Mouse (Mus musculus) liver, embryonic 14.5 days (tissue): ENCODE data around the gene Taar2. TPM values are rescaled to one million over a fixed set of nuclear protein-coding genes. Genes with fewer than 3 reads are reported as not detected.

Experiments used
- ATAC-seq: fragments of 200-750 bp; cut with Nextera tagmentation; 2 replicates; pipeline ENCODE4 v1.8.0; 2017; ENCODE audit warnings: moderate number of reproducible peaks, mild to moderate bottlenecking, moderate library complexity; ENCODE audit not compliant: insufficient read depth
- DNase-seq, 3 experiments: peaks; one replicate each; pipeline ENCODE4 v3.0.0-alpha.2; 2012 to 2013; ENCODE audit warnings: low read depth in 3 of 3, low spot score in 3 of 3
- H3K27ac ChIP-seq: fragments of 300-500 bp; sonication (generic); 2 replicates; pipeline ENCODE4 v1.5.1; 2014; ENCODE audit warnings: moderate library complexity, mild to moderate bottlenecking, control low read depth, inconsistent platforms
- H3K27me3 ChIP-seq: fragments of 300-500 bp; sonication (generic); 2 replicates; pipeline ENCODE4 v1.6.1; 2014; ENCODE audit warnings: mild to moderate bottlenecking, low read length, moderate library complexity; ENCODE audit not compliant: control insufficient read depth, insufficient read depth
- H3K36me3 ChIP-seq: fragments of 300-500 bp; sonication (generic); replicated peaks from 2 replicates; pipeline ENCODE4 v1.6.1; 2014; ENCODE audit warnings: low read depth; ENCODE audit not compliant: control insufficient read depth, insufficient read depth
- H3K4me1 ChIP-seq, 2 experiments: fragments of 200-500 bp in 1 of 2; fragments of 300-500 bp in 1 of 2; sonication (generic) in 1 of 2; replicated peaks; 2 replicates each; pipeline ENCODE4 v1.6.1; 2012 to 2014; ENCODE audit warnings: antibody characterized with exemption in 1 of 2, inconsistent platforms in 1 of 2, low read length in 1 of 2; ENCODE audit not compliant: control insufficient read depth in 2 of 2, insufficient read depth in 2 of 2
- H3K4me2 ChIP-seq: fragments of 300-500 bp; sonication (generic); 2 replicates; pipeline ENCODE4 v1.6.1; 2014; ENCODE audit warnings: low read depth, mild to moderate bottlenecking, control low read depth, moderate library complexity
- H3K4me3 ChIP-seq, 2 experiments: fragments of 200-500 bp in 1 of 2; fragments of 300-500 bp in 1 of 2; sonication (generic) in 1 of 2; 2 replicates each; pipeline ENCODE4 v1.5.1; 2012 to 2014; ENCODE audit warnings: low read depth in 2 of 2, low read length in 2 of 2, mild to moderate bottlenecking in 2 of 2, control low read depth in 1 of 2, inconsistent platforms in 1 of 2, moderate library complexity in 1 of 2; ENCODE audit not compliant: insufficient read depth in 1 of 2
- H3K9ac ChIP-seq: fragments of 300-500 bp; sonication (generic); replicated peaks from 2 replicates; pipeline ENCODE4 v1.6.1; 2014; ENCODE audit warnings: mild to moderate bottlenecking, control low read depth, moderate library complexity
- H3K9me3 ChIP-seq: fragments of 300-500 bp; sonication (generic); 2 replicates; pipeline ENCODE4 v1.6.1; 2016; ENCODE audit warnings: low read length, mixed read lengths; ENCODE audit not compliant: control insufficient read depth
- CTCF ChIP-seq: IDR thresholded peaks from 2 replicates; pipeline ENCODE4 v1.5.1; 2016; ENCODE audit warnings: antibody characterized with exemption, low read depth, control low read depth
- EP300 ChIP-seq: IDR thresholded peaks from 2 replicates; pipeline ENCODE4 v1.6.1; 2016; ENCODE audit warnings: antibody characterized with exemption, low read depth
- WGBS: fragments of 180-500 bp; shearing (Covaris S2); extraction: QIAGEN DNeasy Blood & Tissue Kit; methylation state at CpG from one replicate; pipeline ENCODE4 v1.1.7; 2014; ENCODE audit not compliant: insufficient replicate concordance; 5-methylcytosine and 5-hydroxymethylcytosine counted together
- polyA plus RNA-seq, 2 experiments: library from polyadenylated mRNA; depleted of rRNA in 1 of 2; stranded (reverse) in 1 of 2; unstranded in 1 of 2; fragments of >200 nt; fragmentation: Nextera tagmentation in 1 of 2; extraction: Ambion mirVana in 1 of 2; gene quantifications; 2 replicates each; pipeline versions ENCODE4 v1.2.1 to v1.2.3; 2012 to 2014

Gene Taar2
- polyA plus RNA-seq (2012; rRNA removed), result not detected in 2 replicates
- polyA plus RNA-seq (2014; fragmentation: Nextera tagmentation; extraction: Ambion mirVana), result not detected in 2 replicates

DNA sequence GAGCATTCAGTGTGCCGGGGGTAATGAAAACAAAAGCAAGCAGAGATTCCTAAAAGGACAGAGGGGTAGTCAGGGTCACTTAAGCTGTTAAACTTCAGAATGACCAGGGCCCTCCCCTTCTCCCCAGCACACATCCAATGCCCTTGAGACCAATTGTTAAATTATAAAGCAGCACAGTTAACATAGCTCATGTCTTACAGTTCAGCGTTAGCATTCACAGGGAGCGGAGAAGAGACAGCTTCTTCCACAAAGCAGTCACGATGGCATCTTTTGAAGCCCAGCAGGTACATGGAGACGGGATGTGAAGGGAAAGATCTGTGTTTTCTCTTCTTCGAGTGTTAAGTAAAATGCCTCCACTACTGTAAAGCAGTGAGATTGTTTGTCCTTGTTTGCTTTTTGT is at the start of gene Taar2:
TSS of gene Taar2 (plus strand) at position 261 of the 400 bp plus-strand sequence.
- Histone ChIP-seq H3K4me1 (no peaks in the 10 kb centered on the region), H3K27me3 (no peaks in the 10 kb centered on the region), H3K4me2 (no peak within 1 kb of the TSS), H3K36me3 (no peaks in the 10 kb centered on the region), H3K9ac (no peak within 1 kb of the TSS), H3K4me3 (no peak within 1 kb of the TSS), H3K27ac (no peak within 1 kb of the TSS), H3K9me3 (no peaks in the 10 kb centered on the region)
- 51% methylated on average over 6 of the region's 6 CpGs for WGBS
- DNase-seq, result no peak
- TF ChIP-seq CTCF, result no peak
- TF ChIP-seq EP300, result no peak
- ATAC-seq, result no peak

DNA sequence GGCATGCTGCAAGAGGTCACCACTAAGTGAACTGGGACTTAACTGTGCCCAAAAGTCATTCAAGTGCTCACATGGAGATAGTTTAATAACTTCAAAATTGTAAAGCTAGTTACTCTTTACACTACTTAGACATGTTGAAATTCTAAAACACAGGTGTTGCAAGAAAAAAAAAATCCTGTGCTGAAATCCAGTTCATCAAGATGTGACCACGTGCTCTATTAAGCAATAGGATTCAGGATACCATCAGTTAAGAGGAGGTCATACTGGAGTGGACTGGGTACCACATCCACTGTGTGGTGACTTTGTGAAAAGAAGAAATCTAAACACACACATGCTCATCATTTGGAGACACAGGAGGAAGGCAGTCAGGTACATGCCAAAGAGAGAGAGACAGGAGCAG is 45.4 kb upstream of the Taar2 start:
- no peaks in the 10 kb centered on the region for H3K27me3 ChIP-seq
- H3K27ac ChIP-seq, result no peak overlapping the region
- H3K4me2 ChIP-seq, result no peak overlapping the region
- H3K36me3 ChIP-seq, result no peaks in the 10 kb centered on the region
- 43% methylated on average over 1 of the region's 1 CpGs for WGBS
- DNase-seq (no peak), ATAC-seq (no peak)
- H3K4me1 ChIP-seq, result peaks cover 0 to 2% of the 10 kb centered on the region in 2 experiments; a peak in 1 of 4 replicates
- H3K9ac ChIP-seq, result no peak overlapping the region
- H3K9me3 ChIP-seq, result no peaks in the 10 kb centered on the region
- no peak overlapping the region for H3K4me3 ChIP-seq
- TF ChIP-seq EP300 (no peak), CTCF (no peak)

DNA sequence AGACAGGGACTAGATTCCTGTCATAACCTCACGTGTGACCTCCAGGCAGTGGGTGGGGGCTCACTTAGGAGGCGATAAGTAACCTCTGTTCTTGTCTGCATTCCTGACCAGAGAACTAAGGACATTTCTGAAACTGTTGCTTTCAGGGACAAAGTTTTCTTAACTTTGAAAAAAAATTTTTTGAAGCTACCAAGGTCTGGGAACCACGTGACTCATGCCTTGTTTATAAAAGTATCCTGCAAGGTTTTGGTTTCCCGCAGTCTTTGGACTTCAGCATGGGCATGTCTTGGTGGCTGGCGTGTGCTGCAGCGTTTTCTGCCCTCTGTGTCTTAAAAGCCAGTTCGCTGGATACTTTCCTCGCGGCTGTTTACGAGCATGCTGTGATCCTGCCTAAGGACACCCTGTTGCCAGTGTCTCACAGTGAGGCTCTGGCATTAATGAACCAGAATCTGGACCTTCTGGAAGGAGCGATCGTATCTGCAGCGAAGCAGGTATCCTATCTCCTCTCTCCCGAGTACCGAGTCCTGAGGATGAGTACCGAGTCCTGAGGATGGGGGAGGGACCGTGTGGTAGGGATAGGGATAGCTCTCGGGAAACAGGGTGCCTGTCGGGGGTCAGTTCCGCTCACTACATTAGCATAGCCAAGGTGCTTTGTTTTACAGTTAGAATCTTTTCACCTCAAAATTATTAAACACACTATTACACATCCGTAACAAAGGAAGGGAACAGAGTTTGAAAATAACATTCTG is 43.6 kb upstream of the Taar2 start, which contains the start of gene Vnn1:
TSS of gene Vnn1 (plus strand) at position 88 of the 749 bp plus-strand sequence.
- ATAC-seq (no peak), DNase-seq (no peak)
- H3K4me1 ChIP-seq, result peaks cover 0 to 2% of the 10 kb centered on the region in 2 experiments; a peak in 1 of 4 replicates
- H3K9ac ChIP-seq, result no peak within 1 kb of the TSS
- WGBS, result 30% methylated on average over 21 of the region's 21 CpGs
- peak within 1 kb of the TSS; percentile 31 for H3K4me2 ChIP-seq
- no peak for TF ChIP-seq EP300
- no peak for TF ChIP-seq CTCF
- peak within 1 kb of the TSS in 1 of 2 experiments; percentile 19; a peak in 2 of 4 replicates for H3K4me3 ChIP-seq
- H3K36me3 ChIP-seq, result no peaks in the 10 kb centered on the region
- no peaks in the 10 kb centered on the region for H3K9me3 ChIP-seq
- H3K27ac ChIP-seq, result no peak within 1 kb of the TSS
- H3K27me3 ChIP-seq, result no peaks in the 10 kb centered on the region

DNA sequence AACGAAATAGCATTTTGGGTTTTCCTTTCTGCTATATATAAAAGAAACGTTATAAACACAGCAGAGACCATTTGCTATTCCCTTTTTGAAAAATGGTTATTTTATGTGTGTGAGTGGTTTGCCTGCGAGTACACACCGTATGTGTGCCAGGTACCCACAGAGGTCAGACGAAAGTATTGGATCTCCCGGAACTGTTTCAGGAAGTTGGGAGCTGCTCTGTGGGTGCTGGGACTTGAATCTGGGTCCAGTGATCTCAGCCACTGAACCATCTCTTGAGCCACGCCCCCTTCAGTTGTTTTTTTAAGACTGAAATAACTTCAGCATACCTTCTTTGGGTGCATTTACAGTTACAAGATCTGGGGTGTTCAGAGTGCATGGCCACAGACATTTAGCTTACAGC is 43.0 kb upstream of the Taar2 start:
- no peak overlapping the region for H3K4me2 ChIP-seq
- WGBS, result 60% methylated on average over 7 of the region's 7 CpGs
- no peak overlapping the region for H3K9ac ChIP-seq
- no peak for TF ChIP-seq CTCF
- no peak for TF ChIP-seq EP300
- no peak for DNase-seq
- H3K9me3 ChIP-seq, result no peaks in the 10 kb centered on the region
- H3K36me3 ChIP-seq, result no peaks in the 10 kb centered on the region
- H3K27me3 ChIP-seq, result no peaks in the 10 kb centered on the region
- no peak overlapping the region for H3K4me3 ChIP-seq
- H3K27ac ChIP-seq, result no peak overlapping the region
- no peak for ATAC-seq
- H3K4me1 ChIP-seq, result peaks cover 0 to 2% of the 10 kb centered on the region in 2 experiments; a peak in 1 of 4 replicates

DNA sequence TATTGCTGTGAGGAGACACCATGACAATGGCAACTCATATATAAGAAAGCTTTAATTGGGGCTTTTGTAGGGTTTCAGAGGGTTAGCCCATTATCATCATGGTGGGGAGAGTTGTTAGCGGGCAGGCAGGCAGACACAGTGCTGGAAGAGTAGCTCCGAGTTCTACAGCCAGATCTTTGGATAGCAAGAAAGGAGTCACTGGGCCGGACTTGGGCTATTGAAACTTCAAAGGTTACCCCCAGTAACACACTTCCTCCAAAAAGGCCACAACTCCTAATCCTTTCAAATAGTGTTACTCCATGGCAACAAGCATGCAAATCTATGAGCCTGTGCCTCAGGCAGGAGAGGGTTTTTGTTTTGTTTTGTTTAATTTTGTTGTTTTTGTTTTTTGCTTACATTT is 37.3 kb upstream of the Taar2 start:
- Histone ChIP-seq H3K27me3 (no peaks in the 10 kb centered on the region), H3K4me3 (no peak overlapping the region), H3K4me2 (no peak overlapping the region), H3K4me1 (no peaks in the 10 kb centered on the region), H3K27ac (no peak overlapping the region), H3K9ac (no peak overlapping the region), H3K9me3 (no peaks in the 10 kb centered on the region), H3K36me3 (no peaks in the 10 kb centered on the region)
- TF ChIP-seq EP300 (no peak), CTCF (no peak)
- DNase-seq, result no peak
- 49% methylated on average over 3 of the region's 3 CpGs for WGBS
- no peak for ATAC-seq
